Mouse (Mus musculus): ENCODE measurements around the gene Tfdp1. TPM values are rescaled to one million over a fixed set of nuclear protein-coding genes. Genes with fewer than 3 reads are reported as not detected.

The Tfdp1 gene
- polyA plus RNA-seq (2017; shearing (Covaris generic)): 48.0 TPM

GRCm38 (mm10) chr8:13338255-13338860 is at the start of gene Tfdp1:
TSS of gene Tfdp1 (plus strand) at chr8:13338751.

GRCm38 (mm10) chr8:13396725-13397124 is 58.2 kb downstream of the Tfdp1 start, which contains the start of gene Atp4b:
TSS of gene Atp4b (minus strand) at chr8:13396825.

GRCm38 (mm10) chr8:13404666-13405131 is 66.1 kb downstream of the Tfdp1 start, which contains the start of gene Grk1:
TSS of gene Grk1 (plus strand) at chr8:13405081.

Other genes starting within 250 kb of the Tfdp1 start
- gene Pcid2, start 233.3 kb upstream of the Tfdp1 start, polyA plus RNA-seq (2017; shearing (Covaris generic)): 52.0 TPM
- 39.3 TPM for gene Cul4a, start 233.1 kb upstream of the Tfdp1 start, polyA plus RNA-seq (2017; shearing (Covaris generic))
- gene Lamp1, start 179.6 kb upstream of the Tfdp1 start, polyA plus RNA-seq (2017; shearing (Covaris generic)): 10.5 TPM
- gene Grtp1, start 138.1 kb upstream of the Tfdp1 start, polyA plus RNA-seq (2017; shearing (Covaris generic)): 2.2 TPM
- gene Adprhl1, start 84.6 kb upstream of the Tfdp1 start, polyA plus RNA-seq (2017; shearing (Covaris generic)): not detected
- 41.9 TPM for gene Dcun1d2, start 50.6 kb upstream of the Tfdp1 start, polyA plus RNA-seq (2017; shearing (Covaris generic))
- gene Tmco3, start 50.6 kb upstream of the Tfdp1 start, polyA plus RNA-seq (2017; shearing (Covaris generic)): 39.4 TPM
- gene Atp4b, start 58.1 kb downstream of the Tfdp1 start, polyA plus RNA-seq (2017; shearing (Covaris generic)): not detected
- gene Grk1, start 66.3 kb downstream of the Tfdp1 start, polyA plus RNA-seq (2017; shearing (Covaris generic)): not detected
- gene Tmem255b, start 96.4 kb downstream of the Tfdp1 start, polyA plus RNA-seq (2017; shearing (Covaris generic)): not detected
- gene Gas6, start 155.7 kb downstream of the Tfdp1 start, polyA plus RNA-seq (2017; shearing (Covaris generic)): not detected
- not detected for gene 1700029H14Rik, start 223.7 kb downstream of the Tfdp1 start, polyA plus RNA-seq (2017; shearing (Covaris generic))